Mouse (Mus musculus) lung, postnatal 10 days (tissue): ENCODE results near the gene Xrcc4.

Experiments
- DNase-seq: peaks from one replicate; pipeline ENCODE4 v3.0.0; 2021

Xrcc4 gene

DNA sequence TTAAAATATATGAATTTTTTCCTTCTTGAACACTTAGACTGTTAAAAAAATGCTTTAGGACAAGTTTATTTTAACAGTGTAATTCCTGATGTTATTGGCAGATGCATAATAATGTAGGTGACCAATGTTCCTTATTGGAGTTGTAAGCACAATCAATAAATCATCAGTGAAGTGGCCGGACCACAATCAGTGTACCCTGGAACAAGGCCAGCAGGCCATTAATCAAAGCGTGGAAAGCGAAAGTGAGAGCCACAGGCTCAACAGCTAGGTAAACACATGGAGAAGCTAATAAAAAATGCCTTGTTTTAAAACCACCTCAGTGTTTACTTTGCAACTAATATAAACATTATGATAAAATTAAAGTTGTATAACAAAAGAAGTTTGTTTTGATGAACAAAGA, 159.9 kb downstream of the Xrcc4 start:
- DNase-seq = peak; percentile 40

DNA sequence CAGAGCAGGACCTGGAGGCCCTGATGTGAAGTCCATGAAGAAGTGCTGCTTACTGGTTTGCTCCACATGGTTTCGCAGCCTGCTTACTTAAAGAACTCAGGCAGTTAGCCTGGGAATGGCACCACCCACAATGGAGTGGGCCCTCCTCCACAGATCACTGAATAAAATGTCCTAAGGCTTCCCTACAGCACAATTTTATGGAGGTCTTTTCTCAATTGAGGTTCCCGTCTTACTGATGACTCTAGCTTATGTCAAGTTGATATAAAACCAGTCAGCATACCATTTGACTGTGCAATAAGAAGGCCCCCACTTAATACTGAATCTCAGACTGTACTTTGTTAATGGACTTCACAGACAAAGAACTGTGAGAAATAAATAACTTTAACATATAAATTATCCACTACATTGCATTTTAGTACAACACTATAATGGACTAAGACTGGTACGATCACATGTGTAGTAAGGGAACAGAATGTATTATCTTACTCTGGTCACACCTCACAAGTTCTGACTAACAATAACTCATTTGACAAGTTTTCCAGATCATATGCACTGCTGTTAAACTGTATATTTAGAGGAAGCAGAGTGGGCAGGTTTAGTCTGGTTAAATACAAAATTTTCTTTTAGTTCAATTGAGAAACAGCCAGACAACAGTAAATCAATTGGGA, 170.5 kb downstream of the Xrcc4 start:
- no peak for DNase-seq

DNA sequence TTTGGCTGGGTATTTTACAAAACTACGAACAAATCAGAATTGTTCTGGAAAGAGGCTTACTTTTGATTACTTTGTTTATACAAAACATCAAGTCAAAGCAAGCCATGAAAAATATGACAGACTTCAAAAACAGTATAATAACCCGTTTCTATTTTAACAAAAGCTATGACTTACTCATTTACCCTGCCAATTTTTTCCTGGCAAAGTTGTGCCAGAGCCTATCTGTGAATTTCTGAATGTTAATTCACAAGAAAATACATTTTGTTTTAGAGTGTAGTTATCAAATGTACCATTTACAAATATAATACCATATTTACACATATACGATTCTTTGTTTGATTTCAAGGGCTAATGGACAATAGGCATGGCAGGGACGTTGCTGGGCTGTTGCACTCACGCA, 175.1 kb downstream of the Xrcc4 start:
- no peak for DNase-seq

- no peak for DNase-seq
These were observed 175.5 kb downstream of the Xrcc4 start for GRCm38 (mm10) chr13:89913891-89914290.

- no peak for DNase-seq
These were observed 183.3 kb downstream of the Xrcc4 start for GRCm38 (mm10) chr13:89906120-89906519.

DNA sequence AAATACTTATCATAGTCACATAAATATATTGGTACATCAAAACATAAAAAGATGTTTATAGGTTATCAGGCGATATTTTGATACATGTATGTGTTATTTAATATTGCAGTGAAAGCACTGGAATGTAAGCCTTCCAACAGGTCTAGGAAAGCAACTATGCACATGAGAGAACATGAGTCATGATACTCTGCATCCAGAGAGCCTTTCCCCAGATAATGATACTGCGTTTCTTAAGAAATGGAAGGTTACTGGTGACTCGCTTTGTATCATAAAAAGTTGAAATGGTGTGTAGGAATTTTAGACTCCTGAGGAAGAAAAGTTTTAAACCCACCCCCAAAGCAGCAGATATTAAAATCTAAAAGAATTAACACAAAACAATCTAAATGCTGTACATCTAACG, 190.3 kb downstream of the Xrcc4 start:
- DNase-seq = no peak

- DNase-seq = no peak
These were observed 197.3 kb downstream of the Xrcc4 start for GRCm38 (mm10) chr13:89892140-89892539.

- DNase-seq = no peak
These were observed 199.2 kb downstream of the Xrcc4 start for GRCm38 (mm10) chr13:89890159-89890558.

- peak; percentile 5 for DNase-seq
These were observed 200.3 kb downstream of the Xrcc4 start for GRCm38 (mm10) chr13:89889074-89889473.

DNA sequence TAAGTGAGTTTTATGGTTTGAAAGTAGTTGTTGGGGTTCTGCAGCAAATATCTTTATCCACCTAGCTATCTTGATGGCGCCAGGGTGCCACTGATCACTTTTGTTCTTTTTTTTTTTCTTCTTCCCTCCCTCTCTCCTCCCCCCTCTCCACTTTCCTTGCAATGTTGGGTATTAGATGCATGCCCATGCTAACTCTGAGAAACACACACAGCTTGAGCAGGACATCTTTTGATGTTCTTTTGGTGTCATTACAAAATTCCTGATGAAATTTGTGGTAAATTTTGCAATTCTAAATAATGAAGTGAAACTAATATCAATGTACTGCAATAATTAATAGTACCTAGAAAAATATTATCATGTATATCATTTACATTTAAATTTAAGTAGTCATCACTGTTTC, 205.9 kb downstream of the Xrcc4 start:
- no peak for DNase-seq

- no peak for DNase-seq
These were observed 208.1 kb downstream of the Xrcc4 start for GRCm38 (mm10) chr13:89881281-89881680.

GRCm38 (mm10) chr13:89878832-89879468, 210.5 kb downstream of the Xrcc4 start:
- DNase-seq = no peak

DNA sequence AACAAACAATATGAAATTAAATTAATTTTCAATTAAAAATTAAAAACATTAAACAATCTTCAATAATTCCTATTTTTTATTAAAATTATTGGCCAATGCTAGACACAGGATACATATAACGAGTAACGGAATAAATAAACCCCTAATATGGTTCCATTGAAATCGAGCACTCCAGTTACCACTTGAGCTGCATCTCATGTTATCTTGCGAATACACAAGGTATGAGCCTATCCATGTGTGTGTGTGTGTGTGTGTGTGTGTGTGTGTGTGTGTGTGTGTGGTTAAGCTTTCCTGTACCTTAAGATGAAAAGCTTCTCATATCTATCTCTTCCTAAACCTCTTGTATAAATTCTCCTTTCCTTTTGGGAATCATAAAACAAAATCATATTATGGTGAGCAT, 213.9 kb downstream of the Xrcc4 start:
- DNase-seq = no peak

- DNase-seq = no peak
These were observed 216.7 kb downstream of the Xrcc4 start for GRCm38 (mm10) chr13:89872725-89873124.

DNA sequence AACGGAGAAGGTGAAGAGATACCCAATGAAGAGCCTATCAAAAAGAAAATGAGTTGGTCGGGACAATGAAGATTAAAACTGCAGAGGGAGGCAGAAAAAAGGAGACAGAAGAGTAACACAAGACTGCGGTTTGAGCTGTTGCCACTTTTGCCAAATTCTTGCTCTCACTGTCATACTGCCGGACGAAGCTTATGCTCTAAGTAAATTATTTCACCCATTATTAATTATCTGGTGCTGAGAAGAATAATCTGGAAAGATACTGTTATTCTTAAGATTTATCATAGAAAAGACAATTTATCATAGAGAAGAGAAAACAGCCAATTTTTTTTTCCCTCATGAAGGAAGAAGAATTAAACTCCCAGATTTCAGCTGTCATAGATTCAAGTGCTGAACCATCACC, 235.3 kb downstream of the Xrcc4 start:
- DNase-seq = no peak

- DNase-seq = no peak
These were observed 238.7 kb downstream of the Xrcc4 start for GRCm38 (mm10) chr13:89850746-89851145.

DNA sequence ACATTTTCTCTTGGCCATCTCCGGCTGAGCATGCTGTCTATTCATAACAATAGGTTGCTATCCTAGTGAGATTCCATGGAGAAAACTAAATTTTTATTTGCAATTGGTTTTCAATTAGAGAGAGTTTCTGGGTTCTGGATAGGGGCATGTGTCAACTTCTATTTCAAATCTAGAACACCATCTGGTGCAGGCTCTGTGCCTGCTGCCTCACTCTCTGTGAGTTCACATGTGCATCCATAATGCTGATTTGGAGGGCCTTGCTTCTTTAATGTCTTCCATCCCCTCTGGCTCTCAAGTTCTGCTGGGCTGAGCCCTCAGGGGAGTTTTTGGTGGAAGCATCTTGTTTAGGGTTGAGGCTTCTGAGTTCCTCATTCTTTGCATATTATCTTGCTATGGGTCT, 239.5 kb downstream of the Xrcc4 start:
- no peak for DNase-seq

DNA sequence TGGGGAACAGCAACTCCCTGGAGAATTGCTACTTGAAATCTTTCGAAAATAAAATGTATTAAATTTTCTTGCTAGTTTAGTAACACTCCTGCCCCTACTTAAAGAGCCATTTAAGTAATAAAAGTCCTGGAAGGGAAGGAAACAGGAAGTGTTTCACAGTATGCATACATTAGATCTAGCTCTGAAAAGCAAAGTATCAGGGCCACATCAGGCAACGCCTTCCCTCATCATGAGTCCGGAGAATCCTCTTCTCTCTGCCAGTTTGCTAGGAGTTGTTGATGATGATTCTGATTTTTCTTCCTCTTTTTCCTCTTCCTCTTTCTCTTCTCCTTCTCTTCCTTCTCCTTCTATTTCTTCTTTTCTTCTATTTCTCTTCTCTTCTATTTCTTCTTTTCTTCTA, 250.8 kb downstream of the Xrcc4 start:
- no peak for DNase-seq

- DNase-seq = no peak
These were observed 254.9 kb downstream of the Xrcc4 start for GRCm38 (mm10) chr13:89834485-89834884.

GRCm38 (mm10) chr13:89833053-89833670, 256.2 kb downstream of the Xrcc4 start:
- DNase-seq = no peak

- no peak for DNase-seq
These were observed 260.9 kb downstream of the Xrcc4 start for GRCm38 (mm10) chr13:89828429-89828970.

GRCm38 (mm10) chr13:89827838-89828237, 261.6 kb downstream of the Xrcc4 start:
- no peak for DNase-seq

DNA sequence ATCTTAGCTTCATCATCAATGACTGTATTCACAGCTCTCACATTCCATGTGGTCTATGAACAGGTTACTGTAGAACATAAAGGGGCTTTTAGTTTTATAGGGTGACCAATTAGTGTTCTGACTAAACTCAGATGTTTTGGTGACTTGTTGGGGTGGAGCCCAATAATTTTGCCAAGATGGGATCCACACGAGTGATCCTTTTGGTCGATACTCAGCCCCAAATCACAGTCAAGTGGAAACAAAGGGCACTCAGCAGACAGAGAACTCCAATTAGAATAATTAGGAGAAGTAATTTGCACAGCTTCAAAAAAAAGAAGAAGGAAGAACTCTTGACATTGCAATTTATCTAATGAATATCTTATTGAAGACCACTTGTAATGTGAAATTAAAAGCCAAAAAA, 274.9 kb downstream of the Xrcc4 start:
- no peak for DNase-seq

DNA sequence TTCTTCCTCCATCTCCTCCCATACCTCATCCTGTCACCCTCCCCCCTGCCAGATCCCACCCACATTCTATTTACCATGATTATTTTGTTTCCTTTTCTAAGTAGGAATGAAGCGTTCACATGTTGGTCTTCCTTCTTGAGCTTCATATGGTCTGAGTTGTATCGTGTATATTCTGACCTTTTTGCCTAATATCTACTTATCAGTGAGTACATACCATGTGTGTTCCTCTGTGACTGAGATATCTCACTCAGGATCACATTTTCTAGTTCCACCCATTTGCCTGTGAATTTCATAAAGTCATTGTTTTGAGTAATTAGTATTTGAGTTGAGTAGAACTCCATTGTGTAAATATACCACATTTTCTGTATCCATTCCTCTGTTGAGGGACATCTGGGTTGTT, 277.2 kb downstream of the Xrcc4 start:
- no peak for DNase-seq
